Mouse (Mus musculus): ENCODE measurements around the gene Wnt10a. TPM values are rescaled to one million over a fixed set of nuclear protein-coding genes. Genes with fewer than 3 reads are reported as not detected.

Gene Wnt10a
- total and polyA plus RNA-seq, 3 experiments: 126 to 187 (median 155) TPM

DNA sequence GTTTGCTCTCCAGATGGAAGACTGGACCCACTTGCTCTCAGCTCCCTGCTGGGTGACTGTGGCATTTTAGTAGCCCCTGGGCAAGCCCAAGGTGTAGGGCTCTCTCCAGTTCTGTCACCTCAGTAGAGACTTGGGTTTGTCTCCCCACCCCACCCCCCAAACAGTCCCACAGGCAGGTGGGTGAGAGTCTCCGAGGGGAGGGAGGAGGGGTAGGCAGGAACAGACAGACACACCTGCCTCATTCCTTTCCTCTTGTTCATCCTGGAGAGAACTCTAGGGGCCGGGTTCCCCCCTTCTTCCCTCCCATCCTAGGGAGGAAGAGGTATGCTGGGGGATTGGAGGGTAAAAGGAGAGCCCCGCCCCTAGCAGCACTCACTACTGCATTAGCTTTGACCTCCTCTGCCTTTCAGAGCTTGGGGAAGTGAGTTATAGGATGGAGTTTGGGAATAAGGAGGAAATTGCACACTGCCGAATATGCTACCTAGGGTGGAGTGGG lies 14.1 kb downstream of the Wnt10a start:
- H3K4me1 ChIP-seq (ENCODE audit: control insufficient read depth in 1 of 2, insufficient read depth in 2 of 2): peaks cover 29 to 86% of the 10 kb centered on the region in 2 experiments
- H3K9ac ChIP-seq (ENCODE audit: insufficient read depth, low read depth): no peak overlapping the region
- in situ Hi-C loops (cut with MboI; ENCODE audit: low pct_ligation_motif_present, low pct_unique_long_range_greater_than_20kb, low sequenced_read_pairs): loop anchor here (5.0 kb wide), 1 partner anchor 33 kb away; the partner anchor contains the start of gene Wnt6
- peak overlapping the region; percentile 70 for H3K27ac ChIP-seq (ENCODE audit: insufficient read depth, low read depth)
- H3K9me3 ChIP-seq (replicated peaks; ENCODE audit: low read length): no peaks in the 10 kb centered on the region
- H3K4me3 ChIP-seq (replicated peaks in 1 of 3; ENCODE audit: low read depth in 2 of 3, low read length in 2 of 3, poor library complexity in 1 of 3): no peak overlapping the region
- H3K4me2 ChIP-seq (ENCODE audit: insufficient read depth, low read depth, poor library complexity, severe bottlenecking): 0 out of 2 replicates have a peak overlapping the region, but pooled peaks have one; percentile 17
- TF ChIP-seq MEF2A (IDR thresholded peaks at IDR 0.05; ENCODE audit: borderline replicate concordance, low read depth, low read length): no peak
- TF ChIP-seq KAT2A (IDR thresholded peaks at IDR 0.05; ENCODE audit: insufficient replicate concordance, low read length): no peak
- no peak for TF ChIP-seq CTCF (conservative IDR thresholded peaks at IDR 0.05 in 1 of 2, IDR thresholded peaks at IDR 0.05 in 1 of 2; ENCODE audit: low read depth in 2 of 2, low read length in 2 of 2)
- TF ChIP-seq ZC3H11A (IDR thresholded peaks at IDR 0.05; ENCODE audit: low read depth, low read length): no peak
- no peak for TF ChIP-seq RCOR1 (conservative IDR thresholded peaks at IDR 0.05; ENCODE audit: low read depth, low read length)
- no peak for TF ChIP-seq PAX5 (IDR thresholded peaks at IDR 0.05; ENCODE audit: low read length)
- TF ChIP-seq ELF1 (IDR thresholded peaks at IDR 0.05; ENCODE audit: low read depth, low read length): no peak
- TF ChIP-seq USF1 (IDR thresholded peaks at IDR 0.05; ENCODE audit: low read depth, low read length): no peak
- TF ChIP-seq NRF1 (IDR thresholded peaks at IDR 0.05; ENCODE audit: low read depth, low read length): no peak
- peak; percentile 67; the same call in 1 of the 2 replicates for TF ChIP-seq CHD2 (IDR thresholded peaks at IDR 0.05; ENCODE audit: low read length)
- no peak for TF ChIP-seq JUND (conservative IDR thresholded peaks at IDR 0.05; ENCODE audit: low read depth, low read length)
- no peak for TF ChIP-seq CHD1 (IDR thresholded peaks at IDR 0.05; ENCODE audit: low read depth, low read length)
- 0 out of 2 replicates have a peak, but pooled peaks have one; percentile 21 for TF ChIP-seq EP300 (IDR thresholded peaks at IDR 0.05; ENCODE audit: low read length)
- TF ChIP-seq MYC (IDR thresholded peaks at IDR 0.05; ENCODE audit: low read depth, low read length): no peak
- TF ChIP-seq HCFC1 (IDR thresholded peaks at IDR 0.05; ENCODE audit: low read depth, low read length): no peak
- TF ChIP-seq TCF12 (IDR thresholded peaks at IDR 0.05; ENCODE audit: low read depth, low read length): peak; percentile 58; the same call in 1 of the 2 replicates
- TF ChIP-seq TBP (conservative IDR thresholded peaks at IDR 0.05; ENCODE audit: low read depth, low read length): no peak
- TF ChIP-seq RAD21 (IDR thresholded peaks at IDR 0.05; ENCODE audit: low read depth, low read length): no peak
- TF ChIP-seq SIN3A (IDR thresholded peaks at IDR 0.05; ENCODE audit: low read length): no peak
- peak; percentile 40; the same call in 1 of the 2 replicates for TF ChIP-seq BHLHE40 (IDR thresholded peaks at IDR 0.05; ENCODE audit: low read depth, low read length)
- TF ChIP-seq ZMIZ1 (IDR thresholded peaks at IDR 0.05; ENCODE audit: low read depth, low read length): peak; percentile 60
- TF ChIP-seq NELFE (IDR thresholded peaks at IDR 0.05; ENCODE audit: low read depth, low read length): 0 out of 2 replicates have a peak, but pooled peaks have one; percentile 20
- H3K79me2 ChIP-seq (replicated peaks; ENCODE audit: control insufficient read depth, extremely low read depth, insufficient read depth, poor library complexity, severe bottlenecking): peaks cover 7% of the 10 kb centered on the region; the same call in 1 of the 2 replicates
- H3K27me3 ChIP-seq (replicated peaks): no peaks in the 10 kb centered on the region
- no peak for DNase-seq (ENCODE audit: extremely low read depth)
- H3K36me3 ChIP-seq (replicated peaks in 1 of 2; ENCODE audit: control insufficient read depth in 1 of 2, insufficient read depth in 1 of 2, low read length in 1 of 2): peaks cover 0 to 43% of the 10 kb centered on the region in 2 experiments
- dilution Hi-C loops (cut with MboI; ENCODE audit: extremely low pct_ligation_motif_present, extremely low pct_unique_long_range_greater_than_20kb, low sequenced_read_pairs): no loop called here

All from CH12.LX (cell line).